Mouse (Mus musculus): ENCODE data around the gene Klf1.

DNA sequence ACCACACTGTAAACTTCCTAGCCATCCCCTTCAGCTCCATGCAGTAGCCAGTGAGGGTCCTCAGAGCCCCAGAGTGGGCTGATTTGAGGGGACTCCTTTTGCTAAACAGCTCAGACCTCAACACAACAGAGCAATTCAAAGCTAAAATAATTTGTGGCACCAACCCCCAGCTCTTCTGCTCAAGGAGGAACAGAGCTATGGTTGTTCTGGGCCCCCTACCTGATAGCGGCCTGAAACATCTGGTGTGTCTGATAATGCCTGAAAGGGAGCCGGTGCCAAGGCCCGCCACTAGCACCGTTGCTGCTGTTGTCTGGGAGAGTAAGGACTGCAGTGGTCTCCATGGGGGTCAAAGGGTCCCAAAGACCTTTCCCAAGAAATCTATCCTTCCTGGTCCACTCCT lies 657 bp upstream of the Klf1 start:
- TF ChIP-seq POLR2A (IDR thresholded peaks at IDR 0.05; ENCODE audit: borderline replicate concordance, insufficient read depth, low read length) (no peak), CTCF (IDR thresholded peaks at IDR 0.05; ENCODE audit: borderline replicate concordance, insufficient read depth, low read depth, low read length) (no peak)

Data from cerebellum, adult 2 months (tissue).